ENCODE assay signal across 12 mouse cellular contexts in the genomic region with DNA sequence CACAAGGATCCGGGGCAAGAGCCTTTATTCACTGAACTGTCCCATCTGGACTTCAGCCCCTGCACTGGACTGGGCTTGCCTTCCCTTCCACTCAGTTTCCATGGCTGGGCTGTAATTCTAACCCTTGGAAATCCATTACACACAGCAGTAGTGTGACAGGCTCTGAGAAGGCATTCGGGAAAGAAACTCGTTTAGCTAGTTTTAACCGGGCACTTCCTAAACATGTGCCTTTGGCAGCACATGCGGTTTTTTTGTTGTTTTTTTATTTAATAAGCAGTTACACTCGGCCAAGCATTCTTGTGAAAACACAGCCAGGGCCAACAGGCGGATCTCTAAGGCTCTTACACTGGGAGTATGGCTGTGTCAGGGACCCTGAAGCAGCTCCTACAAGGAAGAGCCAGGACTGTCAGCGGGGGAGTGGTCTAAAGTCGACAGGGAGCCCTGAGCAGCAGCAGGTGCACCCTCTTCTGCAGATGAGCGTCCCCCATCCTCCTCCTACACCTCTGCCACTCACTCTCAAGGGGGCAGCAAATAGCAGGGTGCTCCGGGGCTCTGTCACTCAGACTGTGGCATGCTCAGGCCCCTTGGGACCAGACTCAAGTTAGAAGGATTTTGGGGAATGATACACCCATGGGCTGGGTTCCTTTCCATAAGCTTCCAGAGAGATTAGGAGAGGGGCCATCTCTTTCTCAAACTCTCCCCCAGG. TPM values are rescaled to one million over a fixed set of nuclear protein-coding genes. Genes with fewer than 3 reads are reported as not detected.
"Had no signal": no experiment of that assay in that cellular context is flagged by ENCODE, and none has a peak within 500 bp of the region (broad histone marks: within the 10 kb centered on the region; RNA-seq: fewer than 3 reads in every experiment).

No protein-coding gene starts in this region.

RNA-seq across cellular contexts. Expression of a gene that starts 29.1 kb away (rescaled TPM):
- total RNA-seq: hindbrain, postnatal 0 days; midbrain, postnatal 0 days had no signal
- polyA plus RNA-seq: hindbrain, postnatal 0 days; limb, embryonic 11.5 days; liver, postnatal 0 days; midbrain, embryonic 13.5 days; midbrain, postnatal 0 days; neural tube, embryonic 14.5 days; stomach, postnatal 0 days had no signal

RNA-seq across cellular contexts. Expression of a gene that starts 38.3 kb away (rescaled TPM):
- total RNA-seq: hindbrain, postnatal 0 days; layer of hippocampus, adult 18-20 months; layer of hippocampus, postnatal 36 days; left cerebral cortex, adult 8-10 months; left cerebral cortex, postnatal 25 days; midbrain, postnatal 0 days had no signal
- polyA plus RNA-seq: hindbrain, postnatal 0 days; limb, embryonic 11.5 days; liver, postnatal 0 days; macrophage; midbrain, embryonic 13.5 days; midbrain, postnatal 0 days; neural tube, embryonic 14.5 days; stomach, postnatal 0 days had no signal
